Mouse (Mus musculus): Measurements from ENCODE around the gene Pawr.

Pawr gene

GRCm38 (mm10) chr10:108331784-108332561 is at the start of gene Pawr:
Gene Pawr, plus strand, starts transcription at chr10:108332121.
- DNase-seq (ENCODE audit: low spot score) = peak; percentile 52

GRCm38 (mm10) chr10:108282351-108282750 is 49.6 kb upstream of the Pawr start:
- no peak for DNase-seq (ENCODE audit: low spot score)

GRCm38 (mm10) chr10:108283418-108283817 is 48.5 kb upstream of the Pawr start:
- DNase-seq (ENCODE audit: low spot score) = no peak

GRCm38 (mm10) chr10:108283837-108284236 is 48.1 kb upstream of the Pawr start:
- DNase-seq (ENCODE audit: low spot score) = no peak

- DNase-seq (ENCODE audit: low spot score) = no peak
These were observed 47.5 kb upstream of the Pawr start for GRCm38 (mm10) chr10:108284445-108284844.

- DNase-seq (ENCODE audit: low spot score) = no peak
These were observed 46.9 kb upstream of the Pawr start for GRCm38 (mm10) chr10:108284977-108285376.

- DNase-seq (ENCODE audit: low spot score) = no peak
These were observed 45.1 kb upstream of the Pawr start for GRCm38 (mm10) chr10:108286658-108287437.

- no peak for DNase-seq (ENCODE audit: low spot score)
These were observed 44.5 kb upstream of the Pawr start for GRCm38 (mm10) chr10:108287438-108287801.

GRCm38 (mm10) chr10:108290046-108290445 is 41.9 kb upstream of the Pawr start:
- no peak for DNase-seq (ENCODE audit: low spot score)

- DNase-seq (ENCODE audit: low spot score) = no peak
These were observed 40.0 kb upstream of the Pawr start for GRCm38 (mm10) chr10:108291688-108292471.

- DNase-seq (ENCODE audit: low spot score) = no peak
These were observed 39.3 kb upstream of the Pawr start for GRCm38 (mm10) chr10:108292651-108293050.

GRCm38 (mm10) chr10:108293620-108294195 is 38.2 kb upstream of the Pawr start:
- no peak for DNase-seq (ENCODE audit: low spot score)

GRCm38 (mm10) chr10:108294766-108295165 is 37.2 kb upstream of the Pawr start:
- no peak for DNase-seq (ENCODE audit: low spot score)

GRCm38 (mm10) chr10:108296446-108296845 is 35.5 kb upstream of the Pawr start:
- DNase-seq (ENCODE audit: low spot score) = no peak

GRCm38 (mm10) chr10:108298261-108298660 is 33.7 kb upstream of the Pawr start:
- DNase-seq (ENCODE audit: low spot score) = no peak

GRCm38 (mm10) chr10:108298841-108299545 is 32.9 kb upstream of the Pawr start:
- no peak for DNase-seq (ENCODE audit: low spot score)

- DNase-seq (ENCODE audit: low spot score) = no peak
These were observed 32.1 kb upstream of the Pawr start for GRCm38 (mm10) chr10:108299828-108300227.

GRCm38 (mm10) chr10:108300843-108301242 is 31.1 kb upstream of the Pawr start:
- DNase-seq (ENCODE audit: low spot score) = peak; percentile 30

- DNase-seq (ENCODE audit: low spot score) = no peak
These were observed 24.1 kb upstream of the Pawr start for GRCm38 (mm10) chr10:108307772-108308171.

- no peak for DNase-seq (ENCODE audit: low spot score)
These were observed 21.7 kb upstream of the Pawr start for GRCm38 (mm10) chr10:108310195-108310594.

GRCm38 (mm10) chr10:108311396-108311795 is 20.5 kb upstream of the Pawr start:
- no peak for DNase-seq (ENCODE audit: low spot score)

- DNase-seq (ENCODE audit: low spot score) = no peak
These were observed 18.1 kb upstream of the Pawr start for GRCm38 (mm10) chr10:108313845-108314244.

All from ovary, postnatal 10 days (tissue).